ENCODE assay signal across 11 mouse cellular contexts in genomic region chr14:86489872-86490631, GRCm38 (mm10).
A peak's percentile ranks its signal among the peaks of the same experiment; 100 is the strongest.
DNase-seq lines count a peak whose midpoint lies in the region; ATAC-seq lines count a peak whose summit lies in the region.
"Had no signal": no experiment of that assay in that cellular context is flagged by ENCODE, and none has a peak within 500 bp of the region (broad histone marks: within the 10 kb centered on the region; RNA-seq: fewer than 3 reads in every experiment).

No protein-coding gene starts in this region.

- peak; percentile 57 for ATAC-seq in lung, embryonic 16.5 days (ENCODE audit: low read depth)

- 36% methylated on average over 13 of the region's 13 CpGs for WGBS in lung, embryonic 16.5 days

- no peak overlapping the region for H3K9ac ChIP-seq in lung, embryonic 16.5 days (ENCODE audit: low read length)

- peaks cover 11% of the 10 kb centered on the region for H3K4me1 ChIP-seq in lung, embryonic 16.5 days (replicated peaks; ENCODE audit: control insufficient read depth, insufficient read depth, low read length)

- intact Hi-C loops in heart, postnatal 36 days (cut with DNase I): no loop called here

- no peaks in the 10 kb centered on the region for H3K36me3 ChIP-seq in lung, embryonic 16.5 days (ENCODE audit: control insufficient read depth, insufficient read depth, low read length)

- peak overlapping the region; percentile 71 for H3K27ac ChIP-seq in lung, embryonic 16.5 days (ENCODE audit: low read length)
- H3K27ac ChIP-seq: macrophage had no signal

- no peak overlapping the region for H3K4me3 ChIP-seq in lung, embryonic 16.5 days (ENCODE audit: low read length)
- H3K4me3 ChIP-seq: erythroblast, embryonic 14.5 days had no signal

- H3K9me3 ChIP-seq in lung, embryonic 16.5 days (ENCODE audit: control insufficient read depth, low read length): no peaks in the 10 kb centered on the region

- H3K4me2 ChIP-seq in lung, embryonic 16.5 days (ENCODE audit: low read depth, low read length): no peak overlapping the region

- H3K27me3 ChIP-seq in lung, embryonic 16.5 days (ENCODE audit: control insufficient read depth, insufficient read depth, low read depth, low read length): no peaks in the 10 kb centered on the region

- DNase-seq in heart, adult 9 months (ENCODE audit: low spot score in 2 of 2): peak; percentile 7 to 15
- no peak for DNase-seq in heart, postnatal 36 days
- DNase-seq in right cerebral cortex, adult 18-20 months: peak; percentile 8
- DNase-seq in right cerebral cortex, postnatal 4 days: no peak
- DNase-seq in retina, postnatal 1 day: peak; percentile 24
- DNase-seq in embryo, embryonic 10 days (ENCODE audit: low spot score): no peak
- DNase-seq in cerebellum, adult 9-11 months: no peak
- DNase-seq: thymus, postnatal 25 days had no signal

Comparison
In these comparisons a context has a peak if more than half of its experiments do, and no peak if none do; other contexts are left out.
1. DNase-seq: peak in heart, adult 9 months (2 of 2), right cerebral cortex, adult 18-20 months (single experiment) and retina, postnatal 1 day (single experiment); none in heart, postnatal 36 days (0 of 2), right cerebral cortex, postnatal 4 days (single experiment), embryo, embryonic 10 days (single experiment) and cerebellum, adult 9-11 months (single experiment).